Mouse (Mus musculus) heart, embryonic 14.5 days (tissue): ENCODE data around the gene Arfgef2. TPM values are rescaled to one million over a fixed set of nuclear protein-coding genes. Genes with fewer than 3 reads are reported as not detected.

Experiments
- ATAC-seq: fragments of 200-750 bp; cut with Nextera tagmentation; 2 replicates; pipeline ENCODE4 v1.8.0; 2017; ENCODE audit warnings: low read depth, moderate TSS enrichment; ENCODE audit not compliant: insufficient number of reproducible peaks, insufficient read depth, low FRiP score
- H3K27ac ChIP-seq, 2 experiments: fragments of 200-500 bp in 1 of 2; fragments of 300-500 bp in 1 of 2; sonication (generic) in 1 of 2; replicated peaks in 1 of 2; 2 replicates each; pipeline ENCODE4 v1.5.1; 2012 to 2014; ENCODE audit warnings: low read depth in 2 of 2, low read length in 2 of 2, control low read depth in 1 of 2, mild to moderate bottlenecking in 1 of 2, mixed read lengths in 1 of 2; ENCODE audit not compliant: control insufficient read depth in 1 of 2, insufficient read depth in 1 of 2
- H3K27me3 ChIP-seq: fragments of 300-500 bp; sonication (generic); 2 replicates; pipeline ENCODE4 v1.6.1; 2014; ENCODE audit warnings: mild to moderate bottlenecking, low read length, control low read depth; ENCODE audit not compliant: control insufficient read depth, insufficient read depth
- H3K36me3 ChIP-seq: fragments of 300-500 bp; sonication (generic); 2 replicates; pipeline ENCODE4 v1.6.1; 2014; ENCODE audit warnings: mild to moderate bottlenecking, control low read depth, low read length, mixed read lengths; ENCODE audit not compliant: control insufficient read depth, insufficient read depth
- H3K4me1 ChIP-seq, 2 experiments: fragments of 200-500 bp in 1 of 2; fragments of 300-500 bp in 1 of 2; sonication (generic) in 1 of 2; 2 replicates each; pipeline ENCODE4 v1.6.1; 2012 to 2014; ENCODE audit warnings: low read length in 2 of 2, control low read depth in 1 of 2, mixed read lengths in 1 of 2; ENCODE audit not compliant: control insufficient read depth in 2 of 2, insufficient read depth in 2 of 2
- H3K4me2 ChIP-seq: fragments of 300-500 bp; sonication (generic); 2 replicates; pipeline ENCODE4 v1.6.1; 2014; ENCODE audit warnings: mild to moderate bottlenecking, low read length
- H3K4me3 ChIP-seq, 2 experiments: fragments of 200-500 bp in 1 of 2; fragments of 300-500 bp in 1 of 2; sonication (generic) in 1 of 2; 2 replicates each; pipeline ENCODE4 v1.5.1; 2012 to 2014; ENCODE audit warnings: low read length in 2 of 2, mild to moderate bottlenecking in 2 of 2, control low read depth in 1 of 2, low read depth in 1 of 2, moderate library complexity in 1 of 2; ENCODE audit not compliant: control insufficient read depth in 1 of 2, insufficient read depth in 1 of 2
- H3K9ac ChIP-seq: fragments of 300-500 bp; sonication (generic); 2 replicates; pipeline ENCODE4 v1.6.1; 2014; ENCODE audit warnings: mild to moderate bottlenecking, low read length
- H3K9me3 ChIP-seq: fragments of 300-500 bp; sonication (generic); 2 replicates; pipeline ENCODE4 v1.6.1; 2016; ENCODE audit warnings: low read length, control low read depth; ENCODE audit not compliant: control insufficient read depth
- WGBS: fragments of 180-500 bp; shearing (Covaris S2); extraction: QIAGEN DNeasy Blood & Tissue Kit; methylation state at CpG from one replicate; pipeline ENCODE4 v1.1.7; 2014; 5-methylcytosine and 5-hydroxymethylcytosine counted together
- polyA plus RNA-seq: library from polyadenylated mRNA; unstranded; fragments of >200 nt; fragmentation: Nextera tagmentation; extraction: Ambion mirVana; gene quantifications from 2 replicates; pipeline ENCODE4 v1.2.1, GENCODE M21; 2014

Gene Arfgef2
- polyA plus RNA-seq, 1 experiment from 2014 or later, result 7.7 TPM

- H3K9ac ChIP-seq, result peak overlapping the region; percentile 92
- WGBS, result 62% methylated on average over 6 of the region's 6 CpGs
These were observed 1.4 kb downstream of the Arfgef2 start for GRCm38 (mm10) chr2:166806813-166807212.

GRCm38 (mm10) chr2:166809499-166809898, 4.1 kb downstream of the Arfgef2 start:
- Histone ChIP-seq H3K9me3 (no peaks in the 10 kb centered on the region), H3K27me3 (no peaks in the 10 kb centered on the region), H3K9ac (no peak overlapping the region), H3K4me3 (no peak overlapping the region), H3K27ac (no peak overlapping the region), H3K36me3 (no peaks in the 10 kb centered on the region), H3K4me2 (no peak overlapping the region), H3K4me1 (peaks cover 3 to 16% of the 10 kb centered on the region in 2 experiments)
- ATAC-seq, result no peak
- 88% methylated on average over 5 of the region's 5 CpGs for WGBS

More at GRCm38 (mm10) chr2:166806813-166807212, 1.4 kb downstream of the Arfgef2 start:
- no peak for ATAC-seq
- Histone ChIP-seq H3K36me3 (no peaks in the 10 kb centered on the region), H3K27ac (no peak overlapping the region), H3K9me3 (no peaks in the 10 kb centered on the region), H3K27me3 (no peaks in the 10 kb centered on the region), H3K4me3 (peak overlapping the region in 1 of 2 experiments; percentile 74; a peak in 2 of 4 replicates), H3K4me1 (peaks cover 3 to 16% of the 10 kb centered on the region in 2 experiments), H3K4me2 (peak overlapping the region; percentile 87)

GRCm38 (mm10) chr2:166810821-166811220, 5.4 kb downstream of the Arfgef2 start:
- H3K4me2 ChIP-seq, result no peak overlapping the region
- H3K36me3 ChIP-seq, result no peaks in the 10 kb centered on the region
- ATAC-seq, result no peak
- H3K4me3 ChIP-seq, result no peak overlapping the region
- peaks cover 3 to 16% of the 10 kb centered on the region in 2 experiments for H3K4me1 ChIP-seq
- H3K27ac ChIP-seq, result no peak overlapping the region
- no peaks in the 10 kb centered on the region for H3K9me3 ChIP-seq
- H3K9ac ChIP-seq, result no peak overlapping the region
- H3K27me3 ChIP-seq, result no peaks in the 10 kb centered on the region
- WGBS, result 83% methylated on average over 10 of the region's 10 CpGs

GRCm38 (mm10) chr2:166818463-166819143, 13.2 kb downstream of the Arfgef2 start:
- WGBS, result 79% methylated on average over 9 of the region's 9 CpGs
- peaks cover 3% of the 10 kb centered on the region; the same call in 1 of the 2 replicates for H3K36me3 ChIP-seq
- H3K27ac ChIP-seq, result no peak overlapping the region
- H3K9ac ChIP-seq, result no peak overlapping the region
- no peak for ATAC-seq
- peaks cover 19 to 38% of the 10 kb centered on the region in 2 experiments for H3K4me1 ChIP-seq
- no peak overlapping the region for H3K4me2 ChIP-seq
- no peak overlapping the region for H3K4me3 ChIP-seq
- H3K27me3 ChIP-seq, result no peaks in the 10 kb centered on the region
- H3K9me3 ChIP-seq, result no peaks in the 10 kb centered on the region

DNA sequence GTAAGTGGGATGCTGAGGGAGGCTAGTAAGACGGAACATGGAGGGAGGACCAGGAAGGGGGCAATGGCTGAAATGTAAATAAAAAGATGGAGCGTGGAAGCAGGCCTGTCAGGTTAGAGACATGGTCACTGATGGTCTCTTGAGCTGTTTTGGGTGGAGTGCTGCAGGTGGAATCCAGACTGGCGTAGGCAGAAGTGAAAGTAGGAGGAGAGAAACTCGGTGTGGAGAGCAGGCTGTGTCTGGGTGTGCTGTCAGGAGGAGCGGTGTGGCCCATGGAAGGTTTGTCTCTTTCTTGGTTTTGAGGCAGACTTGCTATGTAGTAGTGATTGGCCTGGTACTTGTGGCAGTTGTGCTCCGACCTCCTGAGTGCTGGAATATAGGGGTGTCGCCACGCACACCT, 14.5 kb downstream of the Arfgef2 start:
- H3K4me2 ChIP-seq, result no peak overlapping the region
- H3K36me3 ChIP-seq, result peaks cover 3% of the 10 kb centered on the region; the same call in 1 of the 2 replicates
- H3K27ac ChIP-seq, result no peak overlapping the region
- H3K27me3 ChIP-seq, result no peaks in the 10 kb centered on the region
- 75% methylated on average over 8 of the region's 8 CpGs for WGBS
- ATAC-seq, result no peak
- H3K4me3 ChIP-seq, result no peak overlapping the region
- H3K9ac ChIP-seq, result no peak overlapping the region
- H3K4me1 ChIP-seq, result peaks cover 19 to 38% of the 10 kb centered on the region in 2 experiments
- H3K9me3 ChIP-seq, result no peaks in the 10 kb centered on the region

- Histone ChIP-seq H3K27ac (0 out of 4 replicates have a peak overlapping the region, but pooled peaks of 1 of the 2 experiments have one; percentile 37), H3K9ac (no peak overlapping the region), H3K9me3 (no peaks in the 10 kb centered on the region), H3K36me3 (peaks cover 3% of the 10 kb centered on the region; the same call in 1 of the 2 replicates), H3K4me3 (no peak overlapping the region), H3K27me3 (no peaks in the 10 kb centered on the region), H3K4me2 (no peak overlapping the region), H3K4me1 (peaks cover 19 to 38% of the 10 kb centered on the region in 2 experiments)
- WGBS, result 35% methylated on average over 2 of the region's 2 CpGs
- ATAC-seq, result no peak
These were observed 15.5 kb downstream of the Arfgef2 start for GRCm38 (mm10) chr2:166820844-166821243.

DNA sequence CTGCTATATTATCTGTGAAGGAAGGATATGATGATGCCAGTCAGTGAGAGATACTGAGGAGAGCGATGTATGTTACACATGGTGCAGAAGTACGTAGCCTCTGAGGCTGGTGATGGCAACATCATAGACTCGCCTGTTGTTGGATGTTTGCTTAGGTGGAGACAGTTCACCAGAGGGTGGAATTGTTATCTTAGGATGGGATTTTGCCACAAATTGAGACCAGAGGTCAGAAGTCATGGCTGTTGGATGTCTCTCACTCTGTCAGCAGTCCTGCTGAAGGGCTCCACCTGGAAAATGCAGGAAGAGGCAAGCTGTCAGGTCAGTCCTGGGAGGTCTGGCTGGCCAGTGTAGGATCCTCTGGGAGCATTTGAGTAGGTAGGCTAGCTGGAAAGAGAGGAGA, 16.0 kb downstream of the Arfgef2 start:
- H3K36me3 ChIP-seq, result peaks cover 3% of the 10 kb centered on the region; the same call in 1 of the 2 replicates
- ATAC-seq, result no peak
- H3K27me3 ChIP-seq, result no peaks in the 10 kb centered on the region
- H3K27ac ChIP-seq, result no peak overlapping the region
- 0 out of 2 replicates have a peak overlapping the region, but pooled peaks have one; percentile 41 for H3K9ac ChIP-seq
- no peaks in the 10 kb centered on the region for H3K9me3 ChIP-seq
- H3K4me3 ChIP-seq, result no peak overlapping the region
- H3K4me1 ChIP-seq, result peaks cover 19 to 38% of the 10 kb centered on the region in 2 experiments
- no peak overlapping the region for H3K4me2 ChIP-seq
- WGBS, result 77% methylated on average over 3 of the region's 3 CpGs
